Mouse (Mus musculus): ENCODE measurements around the gene Slc39a3.

- TF ChIP-seq CTCF (IDR thresholded peaks at IDR 0.05; ENCODE audit: control insufficient read depth, insufficient read depth, insufficient read length): no peak
- no peak for TF ChIP-seq FOSL1 (IDR thresholded peaks at IDR 0.05; ENCODE audit: insufficient read depth, low read length, poor library complexity, severe bottlenecking)
- TF ChIP-seq MYOG (IDR thresholded peaks at IDR 0.05; ENCODE audit: control insufficient read depth, extremely low read depth, insufficient read length): no peak
- TF ChIP-seq MAX (IDR thresholded peaks at IDR 0.05): no peak
- no peak for TF ChIP-seq USF1 (IDR thresholded peaks at IDR 0.05; ENCODE audit: low read depth)
- TF ChIP-seq MYOD1 (IDR thresholded peaks at IDR 0.05; ENCODE audit: control insufficient read depth, insufficient read length, low read depth): no peak
- TF ChIP-seq CEBPB (IDR thresholded peaks at IDR 0.05; ENCODE audit: low read depth): no peak
These were observed 39.9 kb downstream of the Slc39a3 start for GRCm38 (mm10) chr10:80997332-80997731.
